Mouse (Mus musculus): ENCODE measurements around the gene Nfatc2.

- TF ChIP-seq GATA1 (IDR thresholded peaks at IDR 0.05; ENCODE audit: borderline replicate concordance, low read length) (no peak), FLI1 (IDR thresholded peaks at IDR 0.05; ENCODE audit: low read length) (no peak)
These were observed 49.1 kb downstream of the Nfatc2 start for GRCm38 (mm10) chr2:168552405-168552804.

Measured in megakaryocyte, embryonic 14.5 days (primary cell).